Mouse (Mus musculus): ENCODE measurements around the gene Get4. TPM values are rescaled to one million over a fixed set of nuclear protein-coding genes. Genes with fewer than 3 reads are reported as not detected.

The Get4 gene
- polyA plus RNA-seq, 1 experiment from 2014 or later: 135 TPM

DNA sequence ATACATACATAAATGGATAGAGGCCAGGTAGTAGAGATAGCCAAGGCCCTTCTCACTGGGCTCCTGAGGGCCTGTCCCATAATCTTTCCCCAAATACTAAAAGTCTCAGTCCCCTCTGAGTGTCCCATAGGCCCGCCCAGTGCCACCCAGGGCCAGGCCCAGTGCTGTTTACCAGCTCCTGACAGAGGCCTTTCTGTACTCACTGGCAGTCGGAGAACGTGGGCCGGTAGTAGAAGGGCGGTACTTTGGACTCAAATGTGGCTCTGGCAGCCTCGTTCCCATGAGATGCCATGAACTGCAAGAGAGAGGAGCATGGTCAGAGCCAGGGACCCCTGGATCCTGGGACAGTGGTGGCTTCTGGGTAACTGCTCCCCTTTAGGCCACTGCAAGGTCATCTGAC lies 50.0 kb downstream of the Get4 start:
- H3K9me3 ChIP-seq (ENCODE audit: control insufficient read depth, low read length): no peaks in the 10 kb centered on the region
- 85% methylated on average over 6 of the region's 6 CpGs for WGBS
- no peak overlapping the region for H3K9ac ChIP-seq (replicated peaks; ENCODE audit: low read depth, low read length)
- H3K27ac ChIP-seq (ENCODE audit: low read length): no peak overlapping the region
- ATAC-seq: no peak
- no peak overlapping the region for H3K4me2 ChIP-seq (ENCODE audit: low read length)
- H3K4me3 ChIP-seq (replicated peaks; ENCODE audit: low read length): no peak overlapping the region
- no peaks in the 10 kb centered on the region for H3K4me1 ChIP-seq (replicated peaks; ENCODE audit: control insufficient read depth, insufficient read depth, low read length)
- no peaks in the 10 kb centered on the region for H3K36me3 ChIP-seq (ENCODE audit: control insufficient read depth, insufficient read depth)
- no peaks in the 10 kb centered on the region for H3K27me3 ChIP-seq (replicated peaks; ENCODE audit: control insufficient read depth, insufficient read depth, low read length)

GRCm38 (mm10) chr5:139303646-139304061 lies 51.5 kb downstream of the Get4 start:
- 90% methylated on average over 9 of the region's 9 CpGs for WGBS
- H3K36me3 ChIP-seq (ENCODE audit: control insufficient read depth, insufficient read depth): no peaks in the 10 kb centered on the region
- H3K9ac ChIP-seq (replicated peaks; ENCODE audit: low read depth, low read length): no peak overlapping the region
- H3K4me2 ChIP-seq (ENCODE audit: low read length): no peak overlapping the region
- no peaks in the 10 kb centered on the region for H3K4me1 ChIP-seq (replicated peaks; ENCODE audit: control insufficient read depth, insufficient read depth, low read length)
- no peaks in the 10 kb centered on the region for H3K27me3 ChIP-seq (replicated peaks; ENCODE audit: control insufficient read depth, insufficient read depth, low read length)
- no peak for ATAC-seq
- no peak overlapping the region for H3K27ac ChIP-seq (ENCODE audit: low read length)
- no peak overlapping the region for H3K4me3 ChIP-seq (replicated peaks; ENCODE audit: low read length)
- H3K9me3 ChIP-seq (ENCODE audit: control insufficient read depth, low read length): no peaks in the 10 kb centered on the region

- no peak overlapping the region for H3K27ac ChIP-seq (ENCODE audit: low read length)
- H3K4me3 ChIP-seq (replicated peaks; ENCODE audit: low read length): no peak overlapping the region
- H3K9me3 ChIP-seq (ENCODE audit: control insufficient read depth, low read length): no peaks in the 10 kb centered on the region
- no peaks in the 10 kb centered on the region for H3K36me3 ChIP-seq (ENCODE audit: control insufficient read depth, insufficient read depth)
- WGBS: 72% methylated on average over 3 of the region's 3 CpGs
- H3K4me2 ChIP-seq (ENCODE audit: low read length): no peak overlapping the region
- H3K27me3 ChIP-seq (replicated peaks; ENCODE audit: control insufficient read depth, insufficient read depth, low read length): no peaks in the 10 kb centered on the region
- H3K4me1 ChIP-seq (replicated peaks; ENCODE audit: control insufficient read depth, insufficient read depth, low read length): no peaks in the 10 kb centered on the region
- no peak overlapping the region for H3K9ac ChIP-seq (replicated peaks; ENCODE audit: low read depth, low read length)
- ATAC-seq: no peak
These were observed 57.8 kb downstream of the Get4 start for GRCm38 (mm10) chr5:139309946-139310345.

DNA sequence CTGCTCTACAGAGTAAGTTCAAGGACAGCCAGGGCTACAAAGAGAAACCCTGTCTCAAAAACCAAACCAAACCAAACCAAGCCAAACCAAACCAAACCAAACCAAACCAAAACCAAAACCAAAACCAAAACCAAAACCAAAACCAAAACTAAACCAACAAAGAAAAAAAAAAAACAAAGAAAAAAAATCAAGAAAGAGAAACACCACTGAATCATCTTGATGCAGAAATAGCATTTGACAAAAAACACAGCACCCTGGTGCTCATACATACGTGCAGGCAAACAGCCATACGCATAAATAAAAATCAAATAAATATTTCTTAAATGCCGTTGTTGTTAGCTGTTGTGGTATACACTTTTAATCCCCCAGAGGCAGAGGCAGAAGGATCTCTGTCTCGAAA lies 58.4 kb downstream of the Get4 start:
- no peaks in the 10 kb centered on the region for H3K27me3 ChIP-seq (replicated peaks; ENCODE audit: control insufficient read depth, insufficient read depth, low read length)
- no peak overlapping the region for H3K27ac ChIP-seq (ENCODE audit: low read length)
- no peak overlapping the region for H3K4me2 ChIP-seq (ENCODE audit: low read length)
- no peak for ATAC-seq
- H3K36me3 ChIP-seq (ENCODE audit: control insufficient read depth, insufficient read depth): no peaks in the 10 kb centered on the region
- no peaks in the 10 kb centered on the region for H3K9me3 ChIP-seq (ENCODE audit: control insufficient read depth, low read length)
- H3K9ac ChIP-seq (replicated peaks; ENCODE audit: low read depth, low read length): no peak overlapping the region
- no peak overlapping the region for H3K4me3 ChIP-seq (replicated peaks; ENCODE audit: low read length)
- WGBS: 92% methylated on average over 4 of the region's 4 CpGs
- no peaks in the 10 kb centered on the region for H3K4me1 ChIP-seq (replicated peaks; ENCODE audit: control insufficient read depth, insufficient read depth, low read length)

GRCm38 (mm10) chr5:139311822-139312221 lies 59.7 kb downstream of the Get4 start:
- no peak overlapping the region for H3K4me3 ChIP-seq (replicated peaks; ENCODE audit: low read length)
- ATAC-seq: no peak
- no peak overlapping the region for H3K4me2 ChIP-seq (ENCODE audit: low read length)
- no peaks in the 10 kb centered on the region for H3K9me3 ChIP-seq (ENCODE audit: control insufficient read depth, low read length)
- WGBS: 88% methylated on average over 9 of the region's 9 CpGs
- H3K27me3 ChIP-seq (replicated peaks; ENCODE audit: control insufficient read depth, insufficient read depth, low read length): no peaks in the 10 kb centered on the region
- no peaks in the 10 kb centered on the region for H3K36me3 ChIP-seq (ENCODE audit: control insufficient read depth, insufficient read depth)
- H3K27ac ChIP-seq (ENCODE audit: low read length): no peak overlapping the region
- no peaks in the 10 kb centered on the region for H3K4me1 ChIP-seq (replicated peaks; ENCODE audit: control insufficient read depth, insufficient read depth, low read length)
- H3K9ac ChIP-seq (replicated peaks; ENCODE audit: low read depth, low read length): no peak overlapping the region

DNA sequence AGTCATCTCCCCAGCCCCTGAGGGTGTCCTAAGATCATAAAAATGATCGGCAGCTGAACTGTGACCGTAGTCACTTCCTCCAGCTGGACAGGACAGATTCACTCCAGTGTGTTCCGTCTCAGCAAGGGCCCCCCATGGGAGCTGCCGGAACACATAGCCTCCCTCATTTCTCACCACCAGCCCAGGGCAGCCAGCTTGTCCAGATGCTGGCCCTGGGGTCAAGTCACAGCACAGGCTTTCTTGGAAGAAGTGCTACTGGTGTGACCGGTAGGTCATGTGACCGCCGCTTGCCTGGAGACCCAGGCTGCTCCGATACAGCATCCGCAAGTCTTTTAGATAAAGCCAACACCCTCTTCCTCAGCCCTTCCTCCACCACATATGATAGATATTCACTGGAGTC lies 61.4 kb downstream of the Get4 start:
- no peak for ATAC-seq
- Histone ChIP-seq H3K9ac (replicated peaks; ENCODE audit: low read depth, low read length) (no peak overlapping the region), H3K4me1 (replicated peaks; ENCODE audit: control insufficient read depth, insufficient read depth, low read length) (no peaks in the 10 kb centered on the region), H3K27me3 (replicated peaks; ENCODE audit: control insufficient read depth, insufficient read depth, low read length) (no peaks in the 10 kb centered on the region), H3K4me2 (ENCODE audit: low read length) (no peak overlapping the region), H3K27ac (ENCODE audit: low read length) (no peak overlapping the region), H3K9me3 (ENCODE audit: control insufficient read depth, low read length) (no peaks in the 10 kb centered on the region), H3K36me3 (ENCODE audit: control insufficient read depth, insufficient read depth) (no peaks in the 10 kb centered on the region), H3K4me3 (replicated peaks; ENCODE audit: low read length) (no peak overlapping the region)
- 91% methylated on average over 9 of the region's 9 CpGs for WGBS

DNA sequence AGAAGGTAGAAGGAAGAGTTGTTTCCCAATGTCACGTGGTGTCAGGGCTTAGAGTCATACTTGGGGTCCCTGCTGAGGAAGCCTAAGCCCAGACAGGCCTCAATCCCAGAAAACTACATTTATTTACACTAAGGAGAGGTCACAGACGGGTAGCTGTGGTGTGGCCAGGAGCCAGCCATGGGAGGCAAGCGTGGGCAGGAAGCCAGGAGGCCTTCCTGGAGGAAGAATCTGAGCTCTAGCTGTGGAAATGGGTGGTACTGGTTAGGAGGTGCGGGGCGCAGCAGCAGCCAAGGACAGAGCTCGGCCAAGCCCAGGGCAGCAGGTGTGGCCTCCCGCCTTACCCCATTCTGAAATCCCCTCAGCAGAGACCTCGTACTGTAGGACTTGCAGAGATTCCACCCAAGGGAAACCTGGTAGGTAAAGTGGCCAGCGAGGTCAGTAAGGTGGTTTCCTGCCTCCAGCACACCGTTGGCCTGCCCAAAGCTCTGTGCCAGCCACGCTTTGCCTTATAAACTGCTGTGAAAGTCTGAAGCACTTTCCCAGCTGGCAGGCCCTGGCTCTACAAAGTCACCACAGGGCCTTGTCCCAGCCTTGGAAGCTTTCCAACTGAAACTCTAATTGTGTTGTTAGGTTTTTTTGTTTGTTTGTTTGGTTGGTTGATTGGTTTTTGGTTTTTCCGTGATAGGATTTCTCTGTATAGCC lies 63.0 kb downstream of the Get4 start:
- Histone ChIP-seq H3K4me2 (ENCODE audit: low read length) (no peak overlapping the region), H3K4me1 (replicated peaks; ENCODE audit: control insufficient read depth, insufficient read depth, low read length) (no peaks in the 10 kb centered on the region), H3K9ac (replicated peaks; ENCODE audit: low read depth, low read length) (no peak overlapping the region), H3K36me3 (ENCODE audit: control insufficient read depth, insufficient read depth) (no peaks in the 10 kb centered on the region), H3K27ac (ENCODE audit: low read length) (no peak overlapping the region), H3K9me3 (ENCODE audit: control insufficient read depth, low read length) (no peaks in the 10 kb centered on the region), H3K4me3 (replicated peaks; ENCODE audit: low read length) (no peak overlapping the region), H3K27me3 (replicated peaks; ENCODE audit: control insufficient read depth, insufficient read depth, low read length) (no peaks in the 10 kb centered on the region)
- ATAC-seq: no peak
- WGBS: 81% methylated on average over 12 of the region's 12 CpGs

- Histone ChIP-seq H3K4me2 (ENCODE audit: low read length) (no peak overlapping the region), H3K27ac (ENCODE audit: low read length) (no peak overlapping the region), H3K9me3 (ENCODE audit: control insufficient read depth, low read length) (no peaks in the 10 kb centered on the region), H3K36me3 (ENCODE audit: control insufficient read depth, insufficient read depth) (no peaks in the 10 kb centered on the region), H3K4me3 (replicated peaks; ENCODE audit: low read length) (no peak overlapping the region), H3K4me1 (replicated peaks; ENCODE audit: control insufficient read depth, insufficient read depth, low read length) (no peaks in the 10 kb centered on the region), H3K9ac (replicated peaks; ENCODE audit: low read depth, low read length) (no peak overlapping the region), H3K27me3 (replicated peaks; ENCODE audit: control insufficient read depth, insufficient read depth, low read length) (no peaks in the 10 kb centered on the region)
- no peak for ATAC-seq
- WGBS: 78% methylated on average over 6 of the region's 6 CpGs
These were observed 65.0 kb downstream of the Get4 start for GRCm38 (mm10) chr5:139316982-139317675.

GRCm38 (mm10) chr5:139317751-139318504 lies 65.8 kb downstream of the Get4 start:
- Histone ChIP-seq H3K9ac (replicated peaks; ENCODE audit: low read depth, low read length) (no peak overlapping the region), H3K4me3 (replicated peaks; ENCODE audit: low read length) (no peak overlapping the region), H3K27me3 (replicated peaks; ENCODE audit: control insufficient read depth, insufficient read depth, low read length) (no peaks in the 10 kb centered on the region), H3K4me1 (replicated peaks; ENCODE audit: control insufficient read depth, insufficient read depth, low read length) (no peaks in the 10 kb centered on the region), H3K4me2 (ENCODE audit: low read length) (no peak overlapping the region), H3K36me3 (ENCODE audit: control insufficient read depth, insufficient read depth) (no peaks in the 10 kb centered on the region), H3K9me3 (ENCODE audit: control insufficient read depth, low read length) (no peaks in the 10 kb centered on the region), H3K27ac (ENCODE audit: low read length) (no peak overlapping the region)
- 68% methylated on average over 21 of the region's 21 CpGs for WGBS
- no peak for ATAC-seq
